Mouse (Mus musculus) limb, embryonic 12.5 days (tissue): Measurements from ENCODE around the gene Flcn. TPM values are rescaled to one million over a fixed set of nuclear protein-coding genes. Genes with fewer than 3 reads are reported as not detected.

Source experiments
- polyA plus RNA-seq: library from polyadenylated mRNA; unstranded; fragments of >200 nt; fragmentation: Nextera tagmentation; extraction: Ambion mirVana; gene quantifications from 2 replicates; pipeline ENCODE4 v1.2.1, GENCODE M21; 2016

Flcn gene
- polyA plus RNA-seq, 1 experiment from 2014 or later: 37.4 TPM

Other genes starting within 250 kb of the Flcn start
- gene Olfr222, start 233.8 kb downstream of the Flcn start, polyA plus RNA-seq: not detected in 2 replicates
- gene Olfr223, start 216.7 kb downstream of the Flcn start, polyA plus RNA-seq: not detected in 2 replicates
- gene Mprip, start 148.7 kb downstream of the Flcn start, polyA plus RNA-seq: 66.6 and 97.2 TPM in 2 replicates
- 4.5 and 4.7 TPM in 2 replicates for gene Pld6, start 22.4 kb downstream of the Flcn start, polyA plus RNA-seq
- 36.8 and 39.8 TPM in 2 replicates for gene Nt5m, start 29.4 kb upstream of the Flcn start, polyA plus RNA-seq
- gene Cops3, start 29.8 kb upstream of the Flcn start, polyA plus RNA-seq: 224 and 232 TPM in 2 replicates
- 37.7 and 40.7 TPM in 2 replicates for gene Med9, start 138.2 kb upstream of the Flcn start, polyA plus RNA-seq
- gene Rasd1, start 154.9 kb upstream of the Flcn start, polyA plus RNA-seq: 1.5 and 1.7 TPM in 2 replicates
- gene Pemt, start 236.5 kb upstream of the Flcn start, polyA plus RNA-seq: 3.2 and 3.9 TPM in 2 replicates